Mouse (Mus musculus) layer of hippocampus, adult 9-11 months (tissue): ENCODE results near the gene Gm3646.
A peak's percentile ranks its signal among the peaks of the same experiment; 100 is the strongest.

Experiments
- DNase-seq: peaks from one replicate; pipeline ENCODE4 v3.0.0; 2022

Gene Gm3646

DNA sequence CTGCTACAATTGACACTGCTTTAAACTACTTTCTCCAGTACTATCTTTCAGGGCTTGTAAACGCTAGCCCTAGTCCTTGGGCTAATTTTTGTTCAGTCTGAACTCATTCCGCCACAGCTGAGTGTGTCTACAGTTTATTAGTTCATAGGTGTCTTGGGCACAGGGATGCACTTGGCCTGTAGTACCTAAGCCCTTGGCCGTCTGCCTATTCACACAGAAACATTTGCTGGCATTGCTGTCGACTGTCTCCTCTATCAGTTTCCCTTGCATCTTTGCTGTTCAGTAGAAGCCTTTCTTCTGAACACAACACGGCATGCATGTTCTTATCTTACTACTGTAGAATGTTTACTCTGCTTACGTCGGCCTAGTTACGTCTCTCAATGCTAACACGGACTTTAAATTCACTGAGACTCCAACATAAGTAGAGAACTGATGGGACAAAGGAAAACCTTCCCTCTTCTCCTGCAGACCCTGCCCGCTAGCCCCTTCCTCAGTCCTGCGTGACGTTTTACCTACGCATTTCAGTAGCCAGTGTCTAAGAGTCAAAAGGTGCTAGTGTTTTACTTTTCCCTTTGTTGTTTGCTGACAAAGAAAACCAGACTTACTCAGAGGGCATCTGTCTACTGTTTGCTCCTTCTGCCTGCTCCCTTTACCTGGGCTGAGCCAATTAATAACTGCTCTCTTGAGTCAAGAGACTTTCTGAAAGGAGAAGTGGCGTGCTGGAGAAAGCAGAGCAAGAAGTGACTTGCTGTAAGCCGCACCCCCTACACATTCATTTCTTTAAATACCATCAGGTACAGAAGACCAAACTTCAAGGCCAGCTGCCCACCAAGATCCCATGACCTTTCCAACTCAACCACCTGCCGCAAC lies 25.8 kb downstream of the Gm3646 start:
- no peak for DNase-seq

DNA sequence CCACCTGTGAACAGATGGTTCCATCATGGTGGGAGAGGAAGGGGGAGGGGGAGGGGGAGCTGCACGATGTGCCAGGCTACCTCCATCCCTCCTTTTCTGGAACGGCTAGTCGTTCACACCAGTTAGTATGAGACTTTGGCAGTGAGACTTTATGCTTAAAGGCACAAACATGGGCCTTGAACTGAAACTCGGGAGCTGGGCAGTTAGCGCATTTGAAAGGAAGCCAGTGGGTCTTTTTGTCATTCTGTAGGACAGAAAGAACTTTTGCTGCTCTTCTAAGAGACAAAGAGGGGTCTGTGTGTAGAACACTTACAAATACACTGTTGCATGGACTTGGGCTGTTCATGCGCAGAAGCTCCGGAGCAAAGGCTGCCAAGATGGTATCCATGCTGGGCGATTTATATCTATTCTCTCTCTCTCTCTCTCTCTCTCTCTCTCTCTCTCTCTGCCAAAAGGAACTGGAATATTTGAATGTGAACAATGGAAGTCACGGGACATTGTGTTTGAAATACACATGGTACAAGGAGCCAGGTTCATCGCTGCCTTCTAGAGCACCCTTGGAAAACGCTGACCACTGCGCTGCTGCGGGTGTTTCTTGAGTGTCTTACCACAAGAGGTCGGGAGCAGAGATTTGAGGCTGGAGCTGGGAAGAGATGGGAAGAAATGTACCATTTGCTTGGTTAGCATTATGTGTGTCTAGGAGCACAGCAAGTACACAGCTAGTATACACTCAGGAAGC lies 31.0 kb downstream of the Gm3646 start:
- DNase-seq, result no peak

DNA sequence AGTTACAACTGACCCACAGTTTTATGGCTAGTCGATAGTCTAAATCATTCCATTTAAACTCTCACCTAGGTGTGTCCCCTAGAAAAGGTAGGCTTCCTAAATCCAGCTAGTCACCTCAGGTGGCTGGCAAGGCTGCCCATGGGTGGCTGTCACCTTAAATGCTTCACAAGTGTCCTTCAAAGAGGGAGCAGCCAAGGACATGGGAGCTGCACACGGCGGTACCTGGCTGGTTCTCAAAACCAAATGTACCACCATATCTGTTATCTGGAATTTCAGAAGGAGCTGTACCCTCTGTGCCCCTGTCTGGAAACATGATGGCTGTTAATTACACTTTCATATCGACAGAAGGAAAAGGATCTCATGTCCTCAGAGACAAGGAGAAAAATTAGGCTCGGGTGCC lies 31.6 kb downstream of the Gm3646 start:
- DNase-seq, result no peak

- no peak for DNase-seq
Measured at GRCm38 (mm10) chr1:39772401-39773095, 32.6 kb downstream of the Gm3646 start.

DNA sequence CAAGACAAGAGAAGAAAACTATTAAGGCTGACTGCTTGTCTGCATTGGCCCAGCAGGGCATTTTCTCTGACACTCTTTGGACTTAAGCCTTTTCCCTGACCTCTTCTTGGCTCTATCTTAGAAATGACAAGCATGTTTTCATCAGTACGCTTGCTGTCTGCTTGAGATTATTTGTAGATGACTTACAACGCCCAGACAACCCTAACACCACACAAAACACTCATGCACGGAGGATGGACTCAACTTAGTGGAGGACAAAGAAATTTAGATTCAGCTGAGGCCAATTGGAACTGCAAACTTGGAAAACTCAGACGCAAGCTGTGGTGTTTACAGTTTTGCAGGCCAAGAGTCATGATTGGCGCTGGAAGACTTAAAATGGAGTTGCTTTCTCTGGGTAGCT lies 34.7 kb downstream of the Gm3646 start:
- DNase-seq, result no peak

- no peak for DNase-seq
Measured at GRCm38 (mm10) chr1:39768017-39768416, 37.1 kb downstream of the Gm3646 start.

DNA sequence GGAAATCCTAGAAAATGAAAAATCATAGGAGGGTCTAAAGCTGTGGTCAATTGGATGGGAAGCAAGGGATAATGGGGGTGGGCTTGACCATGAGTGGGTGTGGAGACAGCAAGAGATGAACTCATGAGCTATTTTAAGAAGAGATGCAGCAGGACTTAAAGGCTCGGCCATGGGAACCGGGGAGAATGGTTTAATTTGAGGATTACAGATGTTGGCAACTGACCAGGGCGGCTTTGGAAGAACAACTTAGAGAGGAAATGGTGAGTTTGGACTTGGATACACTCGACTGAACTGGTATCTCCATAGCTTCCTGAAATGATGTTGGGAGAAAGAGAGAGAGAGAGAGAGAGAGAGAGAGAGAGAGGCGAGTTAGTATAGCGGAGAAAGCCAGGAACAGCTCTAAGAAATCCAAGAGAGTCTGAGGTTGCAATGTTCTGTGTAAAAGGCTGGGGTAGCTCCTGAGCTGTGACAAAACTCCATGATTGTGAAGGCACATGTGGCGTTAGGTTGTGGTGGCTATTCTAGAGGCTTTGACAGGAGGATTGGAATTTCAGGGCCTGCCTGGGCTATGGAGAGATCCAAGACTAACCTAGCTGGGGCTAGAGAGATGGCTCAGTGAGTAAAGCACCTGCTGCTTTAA lies 39.2 kb downstream of the Gm3646 start:
- DNase-seq, result no peak

GRCm38 (mm10) chr1:39762025-39762370 lies 43.1 kb downstream of the Gm3646 start:
- peak; percentile 85 for DNase-seq

- DNase-seq, result peak; percentile 65
Measured at GRCm38 (mm10) chr1:39761211-39762024, 43.7 kb downstream of the Gm3646 start.

GRCm38 (mm10) chr1:39760181-39760715 lies 44.9 kb downstream of the Gm3646 start:
- no peak for DNase-seq

GRCm38 (mm10) chr1:39759231-39760175 lies 45.6 kb downstream of the Gm3646 start:
- DNase-seq, result no peak

- no peak for DNase-seq
Measured at GRCm38 (mm10) chr1:39758244-39758643, 46.9 kb downstream of the Gm3646 start.

- no peak for DNase-seq
Measured at GRCm38 (mm10) chr1:39756952-39757351, 48.2 kb downstream of the Gm3646 start.

GRCm38 (mm10) chr1:39754224-39754957 lies 50.7 kb downstream of the Gm3646 start:
- no peak for DNase-seq
